Mouse (Mus musculus) Patski (cell line): ENCODE data around the gene Gm20388. TPM values are rescaled to one million over a fixed set of nuclear protein-coding genes. Genes with fewer than 3 reads are reported as not detected.
"Not testable (repeated sequence)": the region's sequence is repeated elsewhere in the genome, so short reads cannot be mapped to it uniquely, and the experiment has no call there.

Source experiments
- ATAC-seq: fragments of 100-300 bp; one replicate; pipeline ENCODE4 v1.8.0; 2021
- CTCF ChIA-PET: fragments of 350-600 bp; sonication (Branson Sonifier 250); formaldehyde crosslinking; loops from one replicate; lab custom pipeline; 2022; ENCODE audit warnings: inconsistent platforms; lab: Charles Lee
- POLR2A ChIA-PET: fragments of 350-600 bp; sonication (Branson Sonifier 250); formaldehyde crosslinking; loops from one replicate; lab custom pipeline; 2022; ENCODE audit warnings: antibody characterized with exemption, inconsistent platforms; lab: Charles Lee
- DNase-seq: peaks from one replicate; pipeline ENCODE4 v3.0.0-alpha.2; 2011; ENCODE audit warnings: low read depth, low spot score
- H3K27me3 ChIP-seq: fragments of 371-371 bp; one replicate; pipeline ENCODE4 v1.5.1; 2021
- CTCF ChIP-seq: fragments of 100-300 bp; IDR thresholded peaks from one replicate; pipeline ENCODE4 v1.5.1; 2021
- in situ Hi-C: fragments of 300-500 bp; cut with MboI; formaldehyde crosslinking; loops from 3 replicates; pipeline ENCODE4 v1.11.1; 2018; ENCODE audit warnings: low pct_unique_long_range_greater_than_20kb, mixed read lengths
- polyA plus RNA-seq: library from polyadenylated mRNA; unstranded; gene quantifications from one replicate; pipeline ENCODE4 v1.2.3, GENCODE M21; 2021

Gm20388 gene
- polyA plus RNA-seq, 1 experiment from 2014 or later: 86.7 TPM

DNA sequence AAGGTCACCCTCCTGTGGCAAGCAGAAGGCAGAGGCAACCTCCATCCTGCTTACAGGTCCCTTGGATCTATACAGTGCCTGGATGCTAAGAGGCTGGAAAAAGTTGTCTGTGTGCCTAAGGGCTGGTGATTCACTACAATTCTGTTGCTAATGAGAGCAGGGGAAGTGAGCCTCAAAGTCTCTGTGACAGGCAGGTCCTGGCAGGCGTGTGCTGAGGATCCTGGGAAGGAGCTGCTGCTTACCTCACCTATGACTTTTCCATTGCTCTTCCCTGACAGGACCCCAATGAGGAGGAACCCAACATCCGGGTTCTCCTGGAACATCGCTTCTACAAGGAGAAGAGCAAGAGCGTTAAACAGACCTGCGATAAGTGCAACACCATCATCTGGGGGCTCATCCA, 3543.3 kb downstream of the Gm20388 start:
- no peak for TF ChIP-seq CTCF
- CTCF ChIA-PET: interaction anchor here (1.0 to 1.1 kb wide), 2 partner anchors 10 to 12 kb away, joined by 3 read pairs; no protein-coding TSS in a partner anchor
- POLR2A ChIA-PET: no interaction called here
- DNase-seq (no peak), ATAC-seq (no peak)
- H3K27me3 ChIP-seq: no peaks in the 10 kb centered on the region
- in situ Hi-C loops: no loop called here

GRCm38 (mm10) chr8:123454559-123454958, 3543.9 kb downstream of the Gm20388 start:
- ChIA-PET POLR2A (no interaction called here), CTCF (interaction anchor here (1.0 to 1.1 kb wide), 2 partner anchors 11 kb away, joined by 3 read pairs; no protein-coding TSS in a partner anchor)
- TF ChIP-seq CTCF: no peak
- no peaks in the 10 kb centered on the region for H3K27me3 ChIP-seq
- ATAC-seq (no peak), DNase-seq (no peak)
- in situ Hi-C loops: no loop called here

DNA sequence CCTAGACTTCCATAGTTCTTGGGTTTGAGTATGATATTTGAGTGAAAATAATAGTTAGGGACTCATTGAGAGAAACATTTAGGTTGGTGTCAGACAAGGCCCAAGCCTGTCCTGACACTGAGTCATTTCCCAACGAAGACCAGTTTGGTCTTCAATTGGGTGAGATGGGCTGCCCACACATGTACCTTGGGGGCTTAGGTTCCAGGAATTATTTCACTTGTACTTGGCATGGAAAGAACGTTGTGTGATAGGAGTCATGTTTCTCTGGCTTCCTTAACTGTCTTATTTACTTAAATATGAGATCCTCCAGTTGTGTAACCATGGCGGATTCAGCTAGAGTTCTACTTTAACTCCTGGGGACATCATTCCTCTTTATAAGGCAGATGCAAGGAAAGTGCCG, 3553.0 kb downstream of the Gm20388 start:
- no peak for TF ChIP-seq CTCF
- no peak for ATAC-seq
- no peaks in the 10 kb centered on the region for H3K27me3 ChIP-seq
- in situ Hi-C loops: no loop called here
- CTCF ChIA-PET: no interaction called here
- POLR2A ChIA-PET: interaction anchor here (0.6 kb wide), 1 partner anchor 384 kb away, joined by 3 read pairs; no protein-coding TSS in a partner anchor
- no peak for DNase-seq

DNA sequence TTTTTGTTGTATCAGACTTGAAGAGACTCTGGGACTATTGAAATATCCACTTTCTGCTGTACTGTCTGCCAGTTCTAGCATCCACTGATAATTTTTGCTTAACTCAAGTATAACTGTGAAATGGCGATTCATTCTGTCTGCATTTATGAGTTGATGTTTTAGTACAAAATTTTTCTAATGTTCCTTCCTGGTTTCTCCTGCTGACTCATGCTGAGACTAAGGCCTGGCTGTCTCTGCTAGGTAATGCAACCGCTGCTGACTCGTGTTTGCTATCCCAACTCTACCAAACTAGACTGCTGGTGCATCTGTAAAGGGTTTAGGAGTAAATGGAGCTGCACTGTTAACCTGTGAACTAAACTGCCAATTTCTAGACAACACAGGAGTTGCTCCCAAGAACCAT, 3556.8 kb downstream of the Gm20388 start:
- no peak for ATAC-seq
- in situ Hi-C loops: no loop called here

DNA sequence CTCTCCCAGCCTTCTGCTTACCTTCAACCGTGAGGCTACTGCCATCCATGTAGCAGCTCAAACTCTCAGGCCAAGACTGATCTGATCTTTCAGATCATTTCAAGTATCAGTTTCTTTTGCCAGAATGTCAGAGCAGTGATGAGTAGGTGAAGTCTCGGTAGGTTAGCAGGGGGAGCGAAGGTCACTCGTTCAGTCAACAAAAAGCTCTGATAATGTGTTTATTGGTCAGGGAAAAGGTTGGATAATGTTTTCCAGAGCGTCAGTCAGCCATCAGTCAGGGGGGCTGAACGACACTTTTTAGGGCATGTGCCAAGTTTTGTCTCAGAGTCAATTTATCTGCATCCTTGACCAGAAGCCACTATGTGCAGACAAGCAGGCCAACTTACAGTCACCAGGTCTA, 3562.3 kb downstream of the Gm20388 start:
- in situ Hi-C loops, POLR2A ChIA-PET, ATAC-seq, DNase-seq, H3K27me3 ChIP-seq, CTCF ChIA-PET: not testable (repeated sequence)

More for the DNA sequence above, 3556.8 kb downstream of the Gm20388 start:
- no peaks in the 10 kb centered on the region for H3K27me3 ChIP-seq
- CTCF ChIA-PET: no interaction called here
- DNase-seq: no peak
- POLR2A ChIA-PET: no interaction called here
- TF ChIP-seq CTCF: no peak

DNA sequence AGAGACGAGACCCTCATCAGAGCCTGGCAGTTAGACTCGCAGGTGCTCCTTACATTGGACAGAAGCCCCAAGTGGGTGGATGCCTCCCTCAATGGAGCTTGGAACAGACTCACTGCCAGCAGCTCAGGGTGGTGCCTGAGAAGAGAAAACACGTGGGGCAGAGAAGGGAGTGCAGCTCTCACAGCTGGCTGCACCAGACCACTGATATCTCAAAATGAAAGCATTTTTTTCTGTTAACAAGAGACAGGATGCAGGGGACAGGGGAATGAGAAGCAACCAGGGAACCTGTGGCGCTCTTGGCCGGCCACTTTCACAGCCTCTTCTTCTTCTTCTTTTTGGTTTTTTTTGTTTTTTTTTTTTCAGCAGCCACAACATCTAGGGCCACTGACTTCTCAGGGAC, 3563.9 kb downstream of the Gm20388 start:
- H3K27me3 ChIP-seq, in situ Hi-C loops, CTCF ChIA-PET, DNase-seq, ATAC-seq: not testable (repeated sequence)
- POLR2A ChIA-PET: interaction anchor here (1.1 kb wide), 1 partner anchor 31 kb away, joined by 3 read pairs; no protein-coding TSS in a partner anchor

- TF ChIP-seq CTCF: no peak
- H3K27me3 ChIP-seq: no peaks in the 10 kb centered on the region
- ATAC-seq (no peak), DNase-seq (no peak)
- POLR2A ChIA-PET: interaction anchor here (1.6 to 2.4 kb wide), 2 partner anchors 12 to 39 kb away, joined by 4 to 9 read pairs; partner anchors contain the start of gene Dbndd1
- in situ Hi-C loops: no loop called here
- CTCF ChIA-PET: no interaction called here
Observed at GRCm38 (mm10) chr8:123476911-123477736, 3566.5 kb downstream of the Gm20388 start.

GRCm38 (mm10) chr8:123477737-123478258, 3567.2 kb downstream of the Gm20388 start, which contains the start of gene Afg3l1:
Afg3l1 (plus strand) TSS chr8:123477903.
- in situ Hi-C loops: no loop called here
- ChIA-PET POLR2A (interaction anchor here (1.6 to 2.4 kb wide), 2 partner anchors 13 to 38 kb away, joined by 4 to 9 read pairs; partner anchors contain the start of gene Dbndd1), CTCF (no interaction called here)
- no peak for TF ChIP-seq CTCF
- no peaks in the 10 kb centered on the region for H3K27me3 ChIP-seq
- ATAC-seq (peak; percentile 70), DNase-seq (peak; percentile 38)

DNA sequence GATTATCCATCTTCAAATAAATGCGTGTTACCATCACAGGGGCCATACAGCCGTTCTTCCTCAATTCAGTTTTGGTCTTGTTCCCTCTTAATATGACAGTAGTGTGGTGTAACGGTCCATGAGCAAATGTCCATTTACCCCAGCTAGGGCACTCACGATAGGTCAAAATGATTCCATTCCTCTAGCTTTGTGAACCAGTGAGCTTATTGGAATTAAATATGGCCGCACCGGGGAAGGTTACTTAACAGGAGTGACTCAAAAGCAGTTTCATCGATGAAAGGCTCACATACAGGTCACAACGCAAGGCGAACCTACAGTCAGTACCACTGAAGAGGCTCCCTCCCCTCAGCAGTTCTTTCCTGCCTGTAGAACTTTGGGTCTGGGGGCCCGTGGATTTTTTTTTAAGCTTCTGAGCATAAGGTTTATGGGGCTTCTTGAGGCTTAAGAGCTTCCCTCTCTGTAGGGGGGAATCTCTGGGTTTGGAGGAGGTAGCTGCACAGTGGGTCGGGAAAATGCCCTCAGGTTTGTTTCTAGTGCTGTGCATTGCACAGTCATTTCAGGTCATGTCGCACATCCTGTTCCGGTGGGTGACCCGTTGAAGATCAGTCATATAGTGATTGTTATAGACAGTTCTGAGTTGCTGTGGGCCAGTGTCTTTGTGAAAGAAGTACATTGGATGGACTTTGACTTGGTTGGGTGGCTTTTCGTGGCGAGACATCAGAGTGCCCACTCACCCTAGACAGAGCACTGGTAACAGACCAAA, 3568.0 kb downstream of the Gm20388 start:
- POLR2A ChIA-PET: interaction anchor here (1.0 to 2.4 kb wide), 2 partner anchors 13 to 37 kb away, joined by 3 to 9 read pairs; partner anchors contain the start of gene Dbndd1
- no peak for TF ChIP-seq CTCF
- DNase-seq: no peak

GRCm38 (mm10) chr8:123482627-123483026, 3572.0 kb downstream of the Gm20388 start:
- ChIA-PET POLR2A (interaction anchor here (0.8 kb wide), 1 partner anchor 24 kb away, joined by 3 read pairs; no protein-coding TSS in a partner anchor), CTCF (interaction anchor here (0.9 to 1.7 kb wide), 11 partner anchors 13 to 40 kb away, joined by 3 to 7 read pairs (median 3); partner anchors contain the start of gene Dbndd1)
- TF ChIP-seq CTCF: peak; percentile 78
- DNase-seq: no peak
- ATAC-seq: no peak
- no peaks in the 10 kb centered on the region for H3K27me3 ChIP-seq
- in situ Hi-C loops: no loop called here

More for the DNA sequence above, 3568.0 kb downstream of the Gm20388 start:
- ATAC-seq: no peak
- no peaks in the 10 kb centered on the region for H3K27me3 ChIP-seq
- CTCF ChIA-PET: no interaction called here
- in situ Hi-C loops: no loop called here
